Mouse (Mus musculus): ENCODE measurements around the gene Ctnna3. TPM values are rescaled to one million over a fixed set of nuclear protein-coding genes. Genes with fewer than 3 reads are reported as not detected.
"Not testable (repeated sequence)": the region's sequence is repeated elsewhere in the genome, so short reads cannot be mapped to it uniquely, and the experiment has no call there.

Gene Ctnna3
- polyA plus RNA-seq, 1 experiment from 2014 or later: not detected

DNA sequence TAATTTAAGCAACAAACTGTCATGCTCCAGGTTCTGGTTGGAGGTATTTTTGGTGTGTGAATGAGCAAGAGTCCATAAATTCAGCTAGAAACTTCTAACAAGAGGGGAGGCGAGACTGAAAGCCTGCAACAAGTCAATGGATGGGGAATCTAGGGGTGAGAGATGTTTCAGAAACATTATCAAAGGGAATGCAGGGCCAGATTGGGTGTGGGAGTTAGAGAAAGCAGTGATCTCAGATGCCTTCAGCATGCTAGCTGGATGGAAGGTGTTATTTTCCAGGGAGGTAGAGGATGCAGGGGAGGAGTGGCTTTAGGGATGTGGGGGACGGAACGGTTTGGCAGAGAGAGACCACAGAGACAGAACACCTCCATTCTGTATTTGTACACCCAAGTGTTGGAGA, 785.7 kb downstream of the Ctnna3 start:
- H3K9me3 ChIP-seq (ENCODE audit: low read length): no peaks in the 10 kb centered on the region
- DNase-seq: no peak
- H3K27ac ChIP-seq (ENCODE audit: low read depth): no peak overlapping the region
- no peaks in the 10 kb centered on the region for H3K36me3 ChIP-seq (replicated peaks; ENCODE audit: insufficient read depth, low read length)
- H3K4me2 ChIP-seq (ENCODE audit: low read depth, low read length): no peak overlapping the region
- no peak overlapping the region for H3K9ac ChIP-seq (replicated peaks)
- WGBS (ENCODE audit: insufficient replicate concordance): 72% methylated on average over 3 of the region's 3 CpGs
- no peaks in the 10 kb centered on the region for H3K4me1 ChIP-seq (ENCODE audit: insufficient read depth)
- ATAC-seq: no peak
- H3K4me3 ChIP-seq (ENCODE audit: low read depth, low read length): no peak overlapping the region
- no peaks in the 10 kb centered on the region for H3K27me3 ChIP-seq (ENCODE audit: insufficient read depth, low read length)
- TF ChIP-seq EP300 (IDR thresholded peaks at IDR 0.05; ENCODE audit: low read depth) (no peak), CTCF (IDR thresholded peaks at IDR 0.05; ENCODE audit: low read depth) (no peak)

- no peak for TF ChIP-seq EP300 (IDR thresholded peaks at IDR 0.05; ENCODE audit: low read depth)
- no peak for TF ChIP-seq CTCF (IDR thresholded peaks at IDR 0.05; ENCODE audit: low read depth)
- no peak overlapping the region for H3K9ac ChIP-seq (replicated peaks)
- H3K9me3 ChIP-seq (ENCODE audit: low read length): no peaks in the 10 kb centered on the region
- no peak overlapping the region for H3K4me3 ChIP-seq (ENCODE audit: low read depth, low read length)
- no peaks in the 10 kb centered on the region for H3K4me1 ChIP-seq (ENCODE audit: insufficient read depth)
- H3K4me2 ChIP-seq (ENCODE audit: low read depth, low read length): no peak overlapping the region
- 47% methylated on average over 3 of the region's 3 CpGs for WGBS (ENCODE audit: insufficient replicate concordance)
- H3K27ac ChIP-seq (ENCODE audit: low read depth): no peak overlapping the region
- H3K27me3 ChIP-seq (ENCODE audit: insufficient read depth, low read length): no peaks in the 10 kb centered on the region
- ATAC-seq (no peak), DNase-seq (no peak)
- H3K36me3 ChIP-seq (replicated peaks; ENCODE audit: insufficient read depth, low read length): no peaks in the 10 kb centered on the region
These were observed 793.1 kb downstream of the Ctnna3 start for GRCm38 (mm10) chr10:64223023-64223422.

GRCm38 (mm10) chr10:64224007-64224406, 794.1 kb downstream of the Ctnna3 start:
- Histone ChIP-seq H3K4me2 (ENCODE audit: low read depth, low read length) (no peak overlapping the region), H3K36me3 (replicated peaks; ENCODE audit: insufficient read depth, low read length) (no peaks in the 10 kb centered on the region), H3K9me3 (ENCODE audit: low read length) (no peaks in the 10 kb centered on the region), H3K9ac (replicated peaks) (no peak overlapping the region), H3K27me3 (ENCODE audit: insufficient read depth, low read length) (no peaks in the 10 kb centered on the region), H3K4me3 (ENCODE audit: low read depth, low read length) (no peak overlapping the region), H3K27ac (ENCODE audit: low read depth) (no peak overlapping the region), H3K4me1 (ENCODE audit: insufficient read depth) (no peaks in the 10 kb centered on the region)
- ATAC-seq (no peak), DNase-seq (no peak)
- WGBS (ENCODE audit: insufficient replicate concordance): 89% methylated on average over 9 of the region's 9 CpGs
- no peak for TF ChIP-seq CTCF (IDR thresholded peaks at IDR 0.05; ENCODE audit: low read depth)
- TF ChIP-seq EP300 (IDR thresholded peaks at IDR 0.05; ENCODE audit: low read depth): no peak

DNA sequence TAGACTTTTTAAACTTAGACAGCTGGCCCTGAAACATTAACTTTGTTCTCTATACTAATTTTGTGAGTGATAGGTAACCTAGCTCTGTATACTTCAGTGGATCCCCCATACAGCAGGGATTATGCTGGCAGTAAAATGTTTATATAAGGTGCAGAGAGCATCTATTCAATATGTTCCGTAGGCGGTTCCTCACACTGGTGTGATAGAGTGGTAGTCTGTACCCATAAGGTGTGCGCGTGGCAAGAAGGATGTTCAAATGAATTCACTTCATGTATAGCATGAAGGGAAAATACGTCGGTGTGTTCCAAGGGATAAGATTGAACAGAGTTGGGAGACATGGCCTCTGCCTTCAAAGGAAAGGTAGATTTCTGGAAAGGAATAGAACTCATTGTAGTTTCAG, 794.5 kb downstream of the Ctnna3 start:
- Histone ChIP-seq H3K4me1 (ENCODE audit: insufficient read depth) (no peaks in the 10 kb centered on the region), H3K27ac (ENCODE audit: low read depth) (no peak overlapping the region), H3K4me3 (ENCODE audit: low read depth, low read length) (no peak overlapping the region), H3K9me3 (ENCODE audit: low read length) (no peaks in the 10 kb centered on the region), H3K27me3 (ENCODE audit: insufficient read depth, low read length) (no peaks in the 10 kb centered on the region), H3K4me2 (ENCODE audit: low read depth, low read length) (no peak overlapping the region), H3K9ac (replicated peaks) (no peak overlapping the region), H3K36me3 (replicated peaks; ENCODE audit: insufficient read depth, low read length) (no peaks in the 10 kb centered on the region)
- WGBS (ENCODE audit: insufficient replicate concordance): 89% methylated on average over 6 of the region's 6 CpGs
- no peak for ATAC-seq
- TF ChIP-seq CTCF (IDR thresholded peaks at IDR 0.05; ENCODE audit: low read depth) (no peak), EP300 (IDR thresholded peaks at IDR 0.05; ENCODE audit: low read depth) (no peak)
- no peak for DNase-seq

DNA sequence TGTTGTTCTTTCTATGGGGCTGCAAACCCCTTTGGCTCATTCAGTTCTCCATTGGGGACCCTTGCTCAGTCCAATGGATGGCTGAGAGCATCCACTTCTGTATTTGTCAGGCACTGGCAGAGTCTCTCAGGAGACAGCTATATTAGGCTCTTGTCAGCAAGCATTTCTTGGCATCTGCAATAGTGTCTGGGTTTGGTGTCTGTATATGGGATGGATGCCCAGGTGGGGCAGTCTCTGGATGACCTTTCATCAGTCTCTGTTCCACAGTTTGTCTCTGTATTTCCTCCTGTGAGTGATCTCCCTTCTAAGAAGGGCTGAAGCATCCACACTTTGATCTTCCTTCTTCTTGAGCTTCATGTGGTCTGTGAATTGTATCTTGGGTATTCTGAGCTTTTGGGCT, 795.9 kb downstream of the Ctnna3 start:
- not testable (repeated sequence) for H3K4me1 ChIP-seq (ENCODE audit: insufficient read depth); H3K9ac ChIP-seq (replicated peaks); H3K4me3 ChIP-seq (ENCODE audit: low read depth, low read length); H3K36me3 ChIP-seq (replicated peaks; ENCODE audit: insufficient read depth, low read length); H3K27ac ChIP-seq (ENCODE audit: low read depth); DNase-seq; H3K27me3 ChIP-seq (ENCODE audit: insufficient read depth, low read length); ATAC-seq; H3K9me3 ChIP-seq (ENCODE audit: low read length); H3K4me2 ChIP-seq (ENCODE audit: low read depth, low read length)

- WGBS (ENCODE audit: insufficient replicate concordance): 79% methylated on average over 4 of the region's 4 CpGs
- no peak for TF ChIP-seq CTCF (IDR thresholded peaks at IDR 0.05; ENCODE audit: low read depth)
- TF ChIP-seq EP300 (IDR thresholded peaks at IDR 0.05; ENCODE audit: low read depth): no peak
- H3K4me1 ChIP-seq (ENCODE audit: insufficient read depth): no peaks in the 10 kb centered on the region
- DNase-seq: no peak
- H3K4me2 ChIP-seq (ENCODE audit: low read depth, low read length): no peak overlapping the region
- ATAC-seq: no peak
- H3K9me3 ChIP-seq (ENCODE audit: low read length): no peaks in the 10 kb centered on the region
- H3K27me3 ChIP-seq (ENCODE audit: insufficient read depth, low read length): no peaks in the 10 kb centered on the region
- H3K36me3 ChIP-seq (replicated peaks; ENCODE audit: insufficient read depth, low read length): no peaks in the 10 kb centered on the region
- H3K27ac ChIP-seq (ENCODE audit: low read depth): no peak overlapping the region
- no peak overlapping the region for H3K4me3 ChIP-seq (ENCODE audit: low read depth, low read length)
- H3K9ac ChIP-seq (replicated peaks): no peak overlapping the region
These were observed 813.5 kb downstream of the Ctnna3 start for GRCm38 (mm10) chr10:64243421-64243820.

- no peak for DNase-seq
- 76% methylated on average over 4 of the region's 4 CpGs for WGBS (ENCODE audit: insufficient replicate concordance)
- Histone ChIP-seq H3K4me3 (ENCODE audit: low read depth, low read length) (no peak overlapping the region), H3K36me3 (replicated peaks; ENCODE audit: insufficient read depth, low read length) (no peaks in the 10 kb centered on the region), H3K27me3 (ENCODE audit: insufficient read depth, low read length) (no peaks in the 10 kb centered on the region), H3K4me2 (ENCODE audit: low read depth, low read length) (no peak overlapping the region), H3K4me1 (ENCODE audit: insufficient read depth) (no peaks in the 10 kb centered on the region), H3K27ac (ENCODE audit: low read depth) (no peak overlapping the region), H3K9ac (replicated peaks) (no peak overlapping the region), H3K9me3 (ENCODE audit: low read length) (no peaks in the 10 kb centered on the region)
- ATAC-seq: no peak
- TF ChIP-seq EP300 (IDR thresholded peaks at IDR 0.05; ENCODE audit: low read depth) (no peak), CTCF (IDR thresholded peaks at IDR 0.05; ENCODE audit: low read depth) (no peak)
These were observed 838.3 kb downstream of the Ctnna3 start for GRCm38 (mm10) chr10:64268156-64268555.

Data from liver, postnatal 0 days (tissue).